In genomic region chr5:53948606-53949266, GRCm38 (mm10) we compare ENCODE assay signal across 8 mouse cellular contexts. TPM values are rescaled to one million over a fixed set of nuclear protein-coding genes. Genes with fewer than 3 reads are reported as not detected.
DNase-seq lines count a peak whose midpoint lies in the region; ATAC-seq and TF ChIP-seq lines count a peak whose summit lies in the region.

No protein-coding gene starts in this region.

- 73% methylated on average over 8 of the region's 8 CpGs for WGBS in kidney, adult 2 months

- no peaks in the 10 kb centered on the region for H3K27me3 ChIP-seq in kidney, adult 2 months (replicated peaks; ENCODE audit: control insufficient read depth, insufficient read depth, low read length)

- TF ChIP-seq POLR2A in kidney, adult 2 months (IDR thresholded peaks at IDR 0.05; ENCODE audit: low read depth, low read length) = no peak

- H3K27ac ChIP-seq in kidney, adult 2 months (ENCODE audit: insufficient read depth, low read depth, low read length) = peak overlapping the region; percentile 92

- ATAC-seq in granulocyte monocyte progenitor cell, adult 5-6 weeks (replicated peaks; ENCODE audit: poor library complexity, severe bottlenecking) = peak; percentile 62

- DNase-seq in NIH3T3 (ENCODE audit: low read depth) = peak; percentile 49
- DNase-seq in kidney, adult 2 months = peak; percentile 91
- DNase-seq in lung, postnatal 14 days = peak; percentile 82
- no peak for DNase-seq in spleen, adult 18-20 months
- no peak for DNase-seq in cerebellum, adult 9-10 months
- DNase-seq in MN1 (ENCODE audit: low spot score) = no peak
- no peak for DNase-seq in spleen, postnatal 10 days (ENCODE audit: low spot score in 2 of 2)

- TF ChIP-seq CTCF in kidney, adult 2 months (conservative IDR thresholded peaks at IDR 0.05; ENCODE audit: insufficient read depth, insufficient read length, low read depth, low read length) = no peak

- H3K4me3 ChIP-seq in kidney, adult 2 months (ENCODE audit: insufficient read depth, low read depth, low read length) = no peak overlapping the region

- no peaks in the 10 kb centered on the region for H3K36me3 ChIP-seq in kidney, adult 2 months (ENCODE audit: control insufficient read depth, insufficient read depth, low read length)

- H3K4me1 ChIP-seq in kidney, adult 2 months (ENCODE audit: control insufficient read depth, insufficient read depth, low read length) = peaks cover 5% of the 10 kb centered on the region; the same call in 1 of the 2 replicates

RNA-seq across cellular contexts. Expression of gene Stim2, which starts 49.6 kb away (rescaled TPM):
- 13.4 and 17.7 TPM in 2 replicates for total RNA-seq in granulocyte monocyte progenitor cell, adult 5-6 weeks (2014; fragmentation: Nextera tagmentation)
- total RNA-seq in granulocyte monocyte progenitor cell, adult 5-6 weeks (2017) = 18.0 and 27.9 TPM in 2 replicates
- polyA plus RNA-seq in kidney, adult 2 months (2012; rRNA removed) = 10.3 and 14.7 TPM in 2 replicates

Comparison
In these comparisons a context has a peak if more than half of its experiments do, and no peak if none do; other contexts are left out.
1. DNase-seq: peak in NIH3T3 (single experiment), kidney, adult 2 months (single experiment) and lung, postnatal 14 days (single experiment); none in spleen, adult 18-20 months (0 of 2), cerebellum, adult 9-10 months (single experiment), MN1 (single experiment) and spleen, postnatal 10 days (0 of 2).